Mouse (Mus musculus) ES-E14 (cell line): ENCODE results near the gene Efnb3. TPM values are rescaled to one million over a fixed set of nuclear protein-coding genes. Genes with fewer than 3 reads are reported as not detected.

Experiments used
- DNase-seq: peaks from one replicate; pipeline ENCODE4 v3.0.0-alpha.2; 2013; ENCODE audit warnings: low read depth, low spot score
- H3K27ac ChIP-seq: 2 replicates; pipeline ENCODE4 v1.5.1; 2012; ENCODE audit warnings: low read depth, mild to moderate bottlenecking, low read length, moderate library complexity, mixed read lengths; ENCODE audit not compliant: poor library complexity, insufficient read depth, severe bottlenecking
- H3K36me3 ChIP-seq: 2 replicates; pipeline ENCODE4 v1.6.1; 2012; ENCODE audit warnings: mild to moderate bottlenecking, low read length, moderate library complexity, mixed read lengths; ENCODE audit not compliant: control insufficient read depth, poor library complexity, insufficient read depth, severe bottlenecking
- H3K4me1 ChIP-seq, 2 experiments: fragments of 150-350 bp in 1 of 2; sonication (generic) in 1 of 2; 2 replicates each; pipeline ENCODE4 v1.6.1; 2012; ENCODE audit warnings: low read length in 2 of 2, mild to moderate bottlenecking in 1 of 2, mixed read lengths in 1 of 2; ENCODE audit not compliant: control insufficient read depth in 2 of 2, insufficient read depth in 2 of 2, poor library complexity in 1 of 2
- H3K4me3 ChIP-seq, 2 experiments: fragments of 150-350 bp in 1 of 2; sonication (generic) in 1 of 2; 2 replicates each; pipeline ENCODE4 v1.5.1; 2012; ENCODE audit warnings: low read length in 2 of 2, low read depth in 1 of 2, mild to moderate bottlenecking in 1 of 2, mixed read lengths in 1 of 2; ENCODE audit not compliant: insufficient read depth in 1 of 2, poor library complexity in 1 of 2, severe bottlenecking in 1 of 2
- H3K9ac ChIP-seq: 2 replicates; pipeline ENCODE4 v1.6.1; 2012; ENCODE audit warnings: low read depth, mild to moderate bottlenecking, low read length, mixed read lengths; ENCODE audit not compliant: poor library complexity, insufficient read depth, severe bottlenecking
- H3K9me3 ChIP-seq: fragments of 150-350 bp; sonication (generic); 2 replicates; pipeline ENCODE4 v1.6.1; 2012; ENCODE audit warnings: low read depth, mild to moderate bottlenecking, low read length; ENCODE audit not compliant: control insufficient read depth, insufficient read depth
- CHD2 ChIP-seq: IDR thresholded peaks from 2 replicates; pipeline ENCODE4 v1.6.1; 2014; ENCODE audit warnings: mild to moderate bottlenecking, low read depth, low read length, inconsistent platforms
- HCFC1 ChIP-seq: IDR thresholded peaks from 2 replicates; pipeline ENCODE4 v1.6.1; 2012; ENCODE audit warnings: low read length, inconsistent platforms, borderline replicate concordance; ENCODE audit not compliant: insufficient read depth
- MAFK ChIP-seq: IDR thresholded peaks from 2 replicates; pipeline ENCODE4 v1.6.1; 2014; ENCODE audit warnings: mild to moderate bottlenecking, low read depth, low read length, inconsistent platforms; ENCODE audit not compliant: insufficient read depth
- ZC3H11A ChIP-seq: IDR thresholded peaks from 2 replicates; pipeline ENCODE4 v1.6.1; 2012; ENCODE audit warnings: low read depth, mild to moderate bottlenecking, inconsistent platforms, low read length, borderline replicate concordance
- ZNF384 ChIP-seq: IDR thresholded peaks from 2 replicates; pipeline ENCODE4 v1.6.1; 2012; ENCODE audit warnings: low read depth, low read length, inconsistent platforms
- in situ Hi-C, 2 experiments: fragments of 600-800 bp; cut with MboI; formaldehyde crosslinking; loops; one replicate each; pipeline ENCODE4 v1.15.1; 2025; ENCODE audit warnings: low sequenced_read_pairs in 2 of 2, inconsistent platforms in 1 of 2; ENCODE audit not compliant: unreplicated experiment in 2 of 2
- total RNA-seq: library from RNA; depleted of rRNA; stranded (reverse); fragments of 300-350 nt; gene quantifications from 2 replicates; pipeline ENCODE4 v1.2.3, GENCODE M21; 2012

Gene Efnb3
- total RNA-seq, 1 experiment = 3.2 TPM

DNA sequence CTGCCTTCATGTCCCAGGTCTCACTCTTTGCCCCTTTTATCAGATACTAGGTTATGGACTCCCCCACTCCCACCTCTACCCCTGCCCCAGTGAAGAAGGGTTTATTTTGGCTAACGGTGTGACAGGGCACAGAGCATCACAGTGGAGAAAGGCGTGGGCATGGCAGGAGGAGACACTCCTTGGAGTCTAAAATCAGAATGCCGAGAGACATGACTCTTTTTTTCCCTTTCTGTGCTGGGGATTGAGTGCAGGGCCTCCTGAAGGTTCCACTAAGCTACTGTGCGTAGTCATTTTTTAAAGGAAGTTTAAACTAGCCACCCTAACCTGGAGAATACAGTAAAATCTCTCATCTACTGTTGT is 32.0 kb downstream of the Efnb3 start:
- DNase-seq = no peak
- TF ChIP-seq HCFC1 (no peak), CHD2 (no peak), MAFK (no peak), ZC3H11A (no peak), ZNF384 (no peak)
- in situ Hi-C loops = no loop called here
- H3K9me3 ChIP-seq = no peaks in the 10 kb centered on the region
- no peak overlapping the region for H3K27ac ChIP-seq
- peaks cover 0 to 4% of the 10 kb centered on the region in 2 experiments; a peak in 2 of 4 replicates for H3K4me1 ChIP-seq
- no peak overlapping the region for H3K9ac ChIP-seq
- H3K4me3 ChIP-seq = no peak overlapping the region
- no peaks in the 10 kb centered on the region for H3K36me3 ChIP-seq

DNA sequence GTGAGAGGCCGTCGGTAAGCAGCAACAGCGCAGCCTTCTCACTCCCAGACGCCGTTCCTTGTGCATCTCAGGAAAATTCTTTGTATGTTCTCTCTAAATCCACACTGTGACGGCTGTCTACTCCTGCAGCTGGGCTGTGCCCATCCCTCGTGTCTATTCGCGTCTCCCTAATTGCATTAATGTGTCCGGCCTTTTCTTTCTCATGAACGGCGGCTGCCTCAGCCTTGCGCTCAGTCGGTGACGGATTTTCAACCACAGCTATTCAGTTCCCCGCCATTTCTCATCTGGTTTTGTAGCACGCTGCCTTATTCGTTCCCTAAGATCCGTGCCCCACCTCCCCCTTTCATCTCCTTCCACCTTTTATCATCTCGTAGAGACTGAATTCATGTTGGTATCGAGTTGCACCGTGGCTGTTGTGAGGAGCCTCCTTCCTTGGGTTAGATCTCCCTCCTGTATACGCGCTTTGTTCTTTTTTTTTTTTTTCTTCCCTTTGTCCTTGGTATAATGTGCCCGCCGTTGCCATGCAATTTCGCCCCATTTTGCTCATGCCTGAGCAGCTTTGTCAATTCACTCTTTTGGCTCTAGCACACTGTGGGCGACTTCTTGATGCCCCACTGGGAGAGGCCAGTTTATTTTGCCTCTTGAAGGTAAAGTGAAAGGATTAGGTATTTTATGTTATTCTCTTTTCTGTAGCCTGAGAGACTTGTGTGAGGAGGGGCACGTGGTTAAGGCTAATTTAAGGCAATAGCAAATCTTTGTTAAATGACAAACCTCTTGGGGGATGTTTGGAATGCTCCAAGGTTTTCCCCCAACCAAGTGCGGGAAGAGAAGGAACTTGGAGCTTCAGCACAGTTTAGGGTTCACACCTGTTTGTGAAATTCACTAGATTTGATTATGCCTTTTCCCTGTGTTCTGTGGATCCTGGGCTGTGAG is 32.6 kb downstream of the Efnb3 start:
- in situ Hi-C loops = no loop called here
- Histone ChIP-seq H3K4me3 (no peak overlapping the region), H3K4me1 (peaks cover 0 to 4% of the 10 kb centered on the region in 2 experiments; a peak in 2 of 4 replicates), H3K36me3 (no peaks in the 10 kb centered on the region), H3K27ac (no peak overlapping the region), H3K9me3 (no peaks in the 10 kb centered on the region), H3K9ac (no peak overlapping the region)
- TF ChIP-seq MAFK = no peak
- 0 out of 2 replicates have a peak, but pooled peaks have one; percentile 45 for TF ChIP-seq ZNF384
- TF ChIP-seq CHD2 = no peak
- no peak for TF ChIP-seq HCFC1
- no peak for DNase-seq

DNA sequence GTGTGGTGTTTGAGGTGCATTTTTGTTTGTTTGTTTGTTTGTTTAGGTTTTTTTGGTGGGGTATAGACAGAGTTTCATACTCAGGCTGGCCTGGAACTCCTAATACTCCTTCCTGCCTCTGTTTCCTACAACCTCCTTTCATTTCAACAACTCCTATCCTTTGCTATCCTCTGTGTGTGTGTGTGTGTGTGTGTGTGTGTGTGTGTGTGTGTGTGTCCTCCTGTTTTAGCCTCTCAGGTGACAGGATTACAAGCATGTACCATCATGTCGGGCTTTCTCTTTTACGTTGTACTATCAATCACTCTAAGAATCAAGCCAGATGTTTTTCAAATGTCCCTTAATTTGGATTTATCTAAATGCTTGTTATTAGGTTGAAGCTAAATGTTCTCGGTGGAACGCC is 33.4 kb downstream of the Efnb3 start:
- Histone ChIP-seq H3K4me1 (peaks cover 0 to 4% of the 10 kb centered on the region in 2 experiments; a peak in 2 of 4 replicates), H3K4me3 (no peak overlapping the region), H3K9ac (no peak overlapping the region), H3K9me3 (no peaks in the 10 kb centered on the region), H3K27ac (no peak overlapping the region), H3K36me3 (no peaks in the 10 kb centered on the region)
- in situ Hi-C loops = no loop called here
- TF ChIP-seq ZC3H11A (no peak), MAFK (no peak), CHD2 (no peak), HCFC1 (no peak), ZNF384 (no peak)
- no peak for DNase-seq

DNA sequence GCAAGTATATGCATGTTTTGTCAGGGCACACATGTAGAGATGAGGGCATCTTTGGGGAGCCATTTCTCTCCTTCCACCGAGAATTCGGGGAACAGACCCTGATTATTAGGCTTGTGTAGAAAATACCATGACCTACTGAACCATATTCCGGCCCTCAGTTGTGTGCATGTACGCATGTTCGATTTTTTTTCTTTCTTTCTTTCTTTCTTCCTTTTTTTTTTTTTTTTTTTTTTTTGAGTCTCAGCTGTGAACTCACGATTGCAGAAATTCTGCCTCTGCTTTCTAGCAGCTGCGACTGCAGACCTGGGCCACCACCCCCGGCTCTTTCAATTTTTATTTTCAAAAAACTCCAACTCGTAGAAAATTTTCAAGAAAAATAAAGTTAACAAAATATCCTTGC is 34.3 kb downstream of the Efnb3 start:
- H3K9ac ChIP-seq = no peak overlapping the region
- H3K27ac ChIP-seq = no peak overlapping the region
- TF ChIP-seq CHD2 (no peak), MAFK (no peak), ZNF384 (no peak), ZC3H11A (no peak), HCFC1 (no peak)
- no peak overlapping the region for H3K4me3 ChIP-seq
- H3K4me1 ChIP-seq = peaks cover 0 to 4% of the 10 kb centered on the region in 2 experiments; a peak in 2 of 4 replicates
- in situ Hi-C loops = no loop called here
- no peaks in the 10 kb centered on the region for H3K9me3 ChIP-seq
- no peak for DNase-seq
- H3K36me3 ChIP-seq = no peaks in the 10 kb centered on the region
